Mouse (Mus musculus): ENCODE measurements around the gene Lrrc10. TPM values are rescaled to one million over a fixed set of nuclear protein-coding genes. Genes with fewer than 3 reads are reported as not detected.
"Not testable (repeated sequence)": the region's sequence is repeated elsewhere in the genome, so short reads cannot be mapped to it uniquely, and the experiment has no call there.

Gene Lrrc10
- polyA plus RNA-seq, 1 experiment, result not detected

DNA sequence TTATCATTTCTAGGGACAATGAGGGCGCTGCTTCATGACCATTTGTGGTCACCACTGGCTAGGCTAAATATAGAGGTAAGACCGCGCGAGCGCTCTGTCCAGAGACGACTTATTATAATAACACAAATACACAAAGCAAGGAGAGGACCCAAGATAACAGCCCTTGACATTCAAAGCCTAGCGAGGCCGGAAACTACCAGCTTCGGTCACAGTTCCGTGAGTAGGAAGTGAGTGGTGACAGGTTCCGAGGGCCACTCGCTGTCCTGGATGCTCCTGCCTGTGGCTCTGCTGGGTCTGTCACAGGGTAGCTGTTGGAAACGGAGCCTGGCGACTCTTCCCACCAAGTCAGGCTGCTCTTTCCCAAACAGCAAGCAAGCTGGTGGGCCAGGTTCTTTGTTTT, 2.8 kb upstream of the Lrrc10 start:
- Histone ChIP-seq H3K4me3 (ENCODE audit: insufficient read depth, low read length) (no peak overlapping the region), H3K4me1 (ENCODE audit: control insufficient read depth, insufficient read depth, low read length) (peaks cover 2% of the 10 kb centered on the region), H3K27ac (ENCODE audit: insufficient read depth, low read depth, low read length) (no peak overlapping the region)
- no peak for TF ChIP-seq POLR2A (IDR thresholded peaks at IDR 0.05; ENCODE audit: borderline replicate concordance, low read depth, low read length)
- no peak for TF ChIP-seq CTCF (IDR thresholded peaks at IDR 0.05; ENCODE audit: low read depth, low read length)

- H3K4me1 ChIP-seq (ENCODE audit: control insufficient read depth, insufficient read depth, low read length); H3K4me3 ChIP-seq (ENCODE audit: insufficient read depth, low read length): not testable (repeated sequence)
Observed at GRCm38 (mm10) chr10:117043497-117044166, 1.5 kb upstream of the Lrrc10 start.

GRCm38 (mm10) chr10:117049253-117049652, 4.1 kb downstream of the Lrrc10 start:
- Histone ChIP-seq H3K4me1 (ENCODE audit: control insufficient read depth, insufficient read depth, low read length) (peaks cover 2% of the 10 kb centered on the region), H3K4me3 (ENCODE audit: insufficient read depth, low read length) (no peak overlapping the region), H3K27ac (ENCODE audit: insufficient read depth, low read depth, low read length) (no peak overlapping the region)
- no peak for TF ChIP-seq CTCF (IDR thresholded peaks at IDR 0.05; ENCODE audit: low read depth, low read length)
- no peak for TF ChIP-seq POLR2A (IDR thresholded peaks at IDR 0.05; ENCODE audit: borderline replicate concordance, low read depth, low read length)

More at GRCm38 (mm10) chr10:117043497-117044166, 1.5 kb upstream of the Lrrc10 start:
- H3K27ac ChIP-seq (ENCODE audit: insufficient read depth, low read depth, low read length), result not testable (repeated sequence)

GRCm38 (mm10) chr10:117049961-117050597, 4.9 kb downstream of the Lrrc10 start:
- Histone ChIP-seq H3K4me3 (ENCODE audit: insufficient read depth, low read length) (no peak overlapping the region), H3K4me1 (ENCODE audit: control insufficient read depth, insufficient read depth, low read length) (peaks cover 2% of the 10 kb centered on the region), H3K27ac (ENCODE audit: insufficient read depth, low read depth, low read length) (no peak overlapping the region)
- no peak for TF ChIP-seq POLR2A (IDR thresholded peaks at IDR 0.05; ENCODE audit: borderline replicate concordance, low read depth, low read length)
- no peak for TF ChIP-seq CTCF (IDR thresholded peaks at IDR 0.05; ENCODE audit: low read depth, low read length)

- no peaks in the 10 kb centered on the region for H3K4me1 ChIP-seq (ENCODE audit: control insufficient read depth, insufficient read depth, low read length)
- H3K27ac ChIP-seq (ENCODE audit: insufficient read depth, low read depth, low read length), result no peak overlapping the region
- no peak overlapping the region for H3K4me3 ChIP-seq (ENCODE audit: insufficient read depth, low read length)
- TF ChIP-seq POLR2A (IDR thresholded peaks at IDR 0.05; ENCODE audit: borderline replicate concordance, low read depth, low read length), result no peak
- TF ChIP-seq CTCF (IDR thresholded peaks at IDR 0.05; ENCODE audit: low read depth, low read length), result no peak
Observed at GRCm38 (mm10) chr10:117055668-117056067, 10.5 kb downstream of the Lrrc10 start.

GRCm38 (mm10) chr10:117062894-117063253, 17.7 kb downstream of the Lrrc10 start:
- Histone ChIP-seq H3K4me3 (ENCODE audit: insufficient read depth, low read length) (peak overlapping the region; percentile 97), H3K27ac (ENCODE audit: insufficient read depth, low read depth, low read length) (peak overlapping the region; percentile 25; the same call in 1 of the 2 replicates), H3K4me1 (ENCODE audit: control insufficient read depth, insufficient read depth, low read length) (no peaks in the 10 kb centered on the region)
- no peak for TF ChIP-seq POLR2A (IDR thresholded peaks at IDR 0.05; ENCODE audit: borderline replicate concordance, low read depth, low read length)
- no peak for TF ChIP-seq CTCF (IDR thresholded peaks at IDR 0.05; ENCODE audit: low read depth, low read length)

GRCm38 (mm10) chr10:117063254-117064021, 18.3 kb downstream of the Lrrc10 start, which contains the start of gene Cct2:
Cct2 (minus strand) TSS chr10:117063814.
- Histone ChIP-seq H3K4me1 (ENCODE audit: control insufficient read depth, insufficient read depth, low read length) (no peaks in the 10 kb centered on the region), H3K27ac (ENCODE audit: insufficient read depth, low read depth, low read length) (peak within 1 kb of the TSS; percentile 79), H3K4me3 (ENCODE audit: insufficient read depth, low read length) (peak within 1 kb of the TSS; percentile 97)
- no peak for TF ChIP-seq POLR2A (IDR thresholded peaks at IDR 0.05; ENCODE audit: borderline replicate concordance, low read depth, low read length)

DNA sequence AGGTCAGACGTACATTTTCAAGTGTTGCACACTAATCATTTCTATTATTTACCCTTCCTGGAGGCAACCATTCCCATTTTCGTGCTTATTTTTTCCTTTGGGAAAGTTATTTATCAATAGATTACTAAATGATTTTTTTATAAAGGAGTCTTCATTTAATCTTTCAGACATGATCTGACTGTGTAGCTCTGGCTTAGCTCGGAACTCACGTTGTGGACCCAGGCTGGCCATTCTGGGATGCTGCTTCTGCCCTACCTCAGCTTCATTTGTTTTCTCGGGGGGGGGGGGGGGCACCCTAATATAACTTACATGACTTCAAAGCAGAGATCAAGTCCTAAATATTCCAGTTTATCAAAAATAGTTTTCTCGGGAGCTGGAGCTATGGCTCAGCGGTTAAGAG, 18.9 kb downstream of the Lrrc10 start:
- Histone ChIP-seq H3K4me1 (ENCODE audit: control insufficient read depth, insufficient read depth, low read length) (no peaks in the 10 kb centered on the region), H3K27ac (ENCODE audit: insufficient read depth, low read depth, low read length) (0 out of 2 replicates have a peak overlapping the region, but pooled peaks have one; percentile 22), H3K4me3 (ENCODE audit: insufficient read depth, low read length) (peak overlapping the region; percentile 40; the same call in 1 of the 2 replicates)
- TF ChIP-seq CTCF (IDR thresholded peaks at IDR 0.05; ENCODE audit: low read depth, low read length), result no peak
- TF ChIP-seq POLR2A (IDR thresholded peaks at IDR 0.05; ENCODE audit: borderline replicate concordance, low read depth, low read length), result no peak

DNA sequence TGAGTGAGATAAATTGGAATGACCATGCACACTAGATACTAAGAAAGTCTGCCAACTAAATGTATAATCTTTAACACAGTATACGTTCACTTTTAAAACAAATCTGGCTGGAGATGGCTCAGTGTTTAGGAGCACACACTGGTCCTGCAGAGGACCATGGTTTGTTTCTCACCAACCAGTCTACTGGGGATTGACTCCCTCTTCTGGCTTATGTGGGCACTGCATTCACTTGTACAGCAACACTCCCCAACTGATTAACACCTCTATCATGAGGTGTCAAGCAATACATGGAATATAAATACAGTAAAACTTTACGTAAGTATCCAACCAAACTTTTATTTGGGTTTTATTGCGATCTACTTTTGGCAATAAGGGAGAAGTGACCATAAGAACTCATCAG, 24.0 kb downstream of the Lrrc10 start:
- Histone ChIP-seq H3K4me3 (ENCODE audit: insufficient read depth, low read length) (no peak overlapping the region), H3K27ac (ENCODE audit: insufficient read depth, low read depth, low read length) (no peak overlapping the region), H3K4me1 (ENCODE audit: control insufficient read depth, insufficient read depth, low read length) (no peaks in the 10 kb centered on the region; the same call in 1 of the 2 replicates)
- TF ChIP-seq CTCF (IDR thresholded peaks at IDR 0.05; ENCODE audit: low read depth, low read length) (no peak), POLR2A (IDR thresholded peaks at IDR 0.05; ENCODE audit: borderline replicate concordance, low read depth, low read length) (no peak)

All from bone marrow macrophage, adult 2 months (primary cell).